Mouse (Mus musculus) MEL (cell line): ENCODE data around the gene Ankra2. TPM values are rescaled to one million over a fixed set of nuclear protein-coding genes. Genes with fewer than 3 reads are reported as not detected.

Experiments
- DNase-seq: peaks from one replicate; pipeline ENCODE4 v3.0.0; 2011; ENCODE audit warnings: low read depth, low spot score
- H3K27ac ChIP-seq: 2 replicates; pipeline ENCODE4 v1.5.1; 2012; ENCODE audit warnings: low read depth, mild to moderate bottlenecking, control low read depth, low read length, moderate library complexity; ENCODE audit not compliant: control insufficient read depth
- H3K27me3 ChIP-seq, 2 experiments: fragments of 150-350 bp in 1 of 2; sonication (generic) in 1 of 2; 2 replicates each; pipeline ENCODE4 v1.6.1; 2012; ENCODE audit warnings: low read length in 2 of 2, mild to moderate bottlenecking in 2 of 2, improper control_type of control experiment in 1 of 2, moderate library complexity in 1 of 2; ENCODE audit not compliant: insufficient read depth in 2 of 2, control insufficient read depth in 1 of 2
- H3K36me3 ChIP-seq, 2 experiments: 2 replicates each; pipeline ENCODE4 v1.6.1; 2012 to 2014; ENCODE audit warnings: low read length in 2 of 2, improper control_type of control experiment in 1 of 2, inconsistent platforms in 1 of 2, mild to moderate bottlenecking in 1 of 2; ENCODE audit not compliant: insufficient read depth in 2 of 2, control insufficient read depth in 1 of 2
- H3K4me1 ChIP-seq, 2 experiments: fragments of 150-350 bp in 1 of 2; sonication (generic) in 1 of 2; 2 replicates each; pipeline ENCODE4 v1.6.1; 2012; ENCODE audit warnings: low read length in 2 of 2, improper control_type of control experiment in 1 of 2, mild to moderate bottlenecking in 1 of 2; ENCODE audit not compliant: insufficient read depth in 2 of 2, control insufficient read depth in 1 of 2
- H3K4me3 ChIP-seq, 2 experiments: fragments of 150-350 bp in 1 of 2; sonication (generic) in 1 of 2; 2 replicates each; pipeline ENCODE4 v1.5.1; 2012; ENCODE audit warnings: low read depth in 2 of 2, low read length in 2 of 2, mild to moderate bottlenecking in 2 of 2, moderate library complexity in 2 of 2, control low read depth in 1 of 2, improper control_type of control experiment in 1 of 2; ENCODE audit not compliant: control insufficient read depth in 1 of 2, insufficient read depth in 1 of 2
- H3K79me2 ChIP-seq: 2 replicates; pipeline ENCODE4 v1.6.1; 2012; ENCODE audit warnings: mild to moderate bottlenecking, low read length, moderate library complexity; ENCODE audit not compliant: control insufficient read depth, poor library complexity, insufficient read depth
- H3K9ac ChIP-seq: 2 replicates; pipeline ENCODE4 v1.6.1; 2012; ENCODE audit warnings: low read depth, mild to moderate bottlenecking, control low read depth, low read length, moderate library complexity; ENCODE audit not compliant: control insufficient read depth, poor library complexity, severe bottlenecking
- H3K9me3 ChIP-seq: fragments of 150-350 bp; sonication (generic); replicated peaks from 2 replicates; pipeline ENCODE4 v1.6.1; 2012; ENCODE audit warnings: mild to moderate bottlenecking, low read length, improper control_type of control experiment, moderate library complexity; ENCODE audit not compliant: insufficient read depth
- CHD1 ChIP-seq: IDR thresholded peaks from 2 replicates; pipeline ENCODE4 v1.6.1; 2012; ENCODE audit warnings: low read depth, mild to moderate bottlenecking, inconsistent platforms, low read length, improper control_type of control experiment
- EP300 ChIP-seq, 2 experiments: IDR thresholded peaks; 2 replicates each; pipeline ENCODE4 v1.6.1; 2011; ENCODE audit warnings: improper control_type of control experiment in 2 of 2, low read length in 2 of 2, low read depth in 1 of 2, mild to moderate bottlenecking in 1 of 2
- GABPA ChIP-seq: IDR thresholded peaks from 2 replicates; pipeline ENCODE4 v1.6.1; 2012; ENCODE audit warnings: low read depth, mild to moderate bottlenecking, inconsistent platforms, low read length, improper control_type of control experiment, moderate library complexity
- NRF1 ChIP-seq: IDR thresholded peaks from 2 replicates; pipeline ENCODE4 v1.6.1; 2014; ENCODE audit warnings: low read depth, mild to moderate bottlenecking, inconsistent platforms, low read length, improper control_type of control experiment, moderate library complexity; ENCODE audit not compliant: poor library complexity, insufficient read depth, severe bottlenecking
- POLR2A ChIP-seq, 2 experiments: IDR thresholded peaks; 2 replicates each; pipeline ENCODE4 v1.6.1; 2011 to 2012; ENCODE audit warnings: low read length in 2 of 2, mild to moderate bottlenecking in 2 of 2, control low read depth in 1 of 2, improper control_type of control experiment in 1 of 2, low read depth in 1 of 2, moderate library complexity in 1 of 2; ENCODE audit not compliant: control insufficient read depth in 1 of 2, insufficient read depth in 1 of 2, poor library complexity in 1 of 2
- POLR2AphosphoS2 ChIP-seq: IDR thresholded peaks from 2 replicates; pipeline ENCODE4 v1.6.1; 2011; ENCODE audit warnings: low read length, improper control_type of control experiment
- RCOR1 ChIP-seq: IDR thresholded peaks from 2 replicates; pipeline ENCODE4 v1.6.1; 2012; ENCODE audit warnings: low read depth, mild to moderate bottlenecking, inconsistent platforms, low read length, improper control_type of control experiment
- SMC3 ChIP-seq: IDR thresholded peaks from 2 replicates; pipeline ENCODE4 v1.6.1; 2011; ENCODE audit warnings: low read depth, low read length, improper control_type of control experiment
- TCF12 ChIP-seq: IDR thresholded peaks from 2 replicates; pipeline ENCODE4 v1.6.1; 2014; ENCODE audit warnings: low read depth, mild to moderate bottlenecking, inconsistent platforms, low read length, improper control_type of control experiment, moderate library complexity
- USF1 ChIP-seq: IDR thresholded peaks from 2 replicates; pipeline ENCODE4 v1.6.1; 2014; ENCODE audit warnings: low read depth, mild to moderate bottlenecking, inconsistent platforms, low read length, improper control_type of control experiment, moderate library complexity
- polyA plus RNA-seq, 2 experiments: library from polyadenylated mRNA; stranded (reverse) in 1 of 2; unstranded in 1 of 2; fragments of >175 nt in 1 of 2; fragments of >200 nt in 1 of 2; gene quantifications; 2 replicates each; pipeline versions ENCODE4 v1.2.1 to v1.2.4; 2012; ENCODE audit warnings: low replicate concordance in 2 of 2, low read depth in 1 of 2; ENCODE audit not compliant: insufficient read length in 2 of 2, insufficient read depth in 1 of 2, missing spikeins in 1 of 2
- total RNA-seq: library from RNA; depleted of rRNA; stranded (reverse); fragments of 300-350 nt; gene quantifications from 2 replicates; pipeline ENCODE4 v1.2.3, GENCODE M21; 2012

The Ankra2 gene
- total and polyA plus RNA-seq, 3 experiments = 10.4 to 14.7 TPM; not detected in 1

GRCm38 (mm10) chr13:98308724-98309123, 45.9 kb downstream of the Ankra2 start:
- H3K4me3 ChIP-seq = no peak overlapping the region
- TF ChIP-seq USF1 = peak; percentile 51; the same call in 1 of the 2 replicates
- TF ChIP-seq POLR2AphosphoS2 = peak; percentile 16
- no peak; a peak in 1 of 4 replicates for TF ChIP-seq POLR2A (IDR thresholded peaks at IDR 0.05; ENCODE audit: control insufficient read depth in 1 of 2, insufficient read depth in 1 of 2, low read depth in 1 of 2, low read length in 2 of 2, poor library complexity in 1 of 2)
- no peaks in the 10 kb centered on the region for H3K9me3 ChIP-seq
- H3K4me1 ChIP-seq = peaks cover 5 to 8% of the 10 kb centered on the region in 2 experiments
- peaks cover 14% of the 10 kb centered on the region; the same call in 1 of the 2 replicates for H3K79me2 ChIP-seq
- H3K27me3 ChIP-seq = no peaks in the 10 kb centered on the region
- peak overlapping the region; percentile 39 for H3K27ac ChIP-seq
- H3K9ac ChIP-seq = no peak overlapping the region
- peaks cover 31 to 48% of the 10 kb centered on the region in 2 experiments for H3K36me3 ChIP-seq
- DNase-seq = peak; percentile 38

- Histone ChIP-seq H3K9ac (no peak overlapping the region), H3K27me3 (no peaks in the 10 kb centered on the region), H3K27ac (no peak overlapping the region), H3K36me3 (peaks cover 48 to 63% of the 10 kb centered on the region in 2 experiments), H3K9me3 (no peaks in the 10 kb centered on the region), H3K4me1 (peaks cover 12 to 18% of the 10 kb centered on the region in 2 experiments), H3K4me3 (no peak overlapping the region), H3K79me2 (peaks cover 37% of the 10 kb centered on the region)
- DNase-seq = no peak
- TF ChIP-seq CHD1 (no peak), TCF12 (no peak), NRF1 (no peak), SMC3 (no peak), EP300 (IDR thresholded peaks at IDR 0.05; ENCODE audit: low read depth in 1 of 2, low read length in 2 of 2) (no peak)
Observed at GRCm38 (mm10) chr13:98311597-98311996, 48.7 kb downstream of the Ankra2 start.

GRCm38 (mm10) chr13:98313631-98314030, 50.8 kb downstream of the Ankra2 start:
- peak overlapping the region; percentile 59 for H3K9ac ChIP-seq
- H3K27ac ChIP-seq = no peak overlapping the region; the same call in 1 of the 2 replicates
- peak; percentile 62 for DNase-seq
- H3K27me3 ChIP-seq = no peaks in the 10 kb centered on the region
- H3K9me3 ChIP-seq = no peaks in the 10 kb centered on the region
- TF ChIP-seq RCOR1 = 0 out of 2 replicates have a peak, but pooled peaks have one; percentile 20
- TF ChIP-seq GABPA = no peak
- peak overlapping the region in 1 of 2 experiments; percentile 90; a peak in 1 of 4 replicates for H3K4me3 ChIP-seq
- peaks cover 9 to 20% of the 10 kb centered on the region in 2 experiments for H3K4me1 ChIP-seq
- peaks cover 47% of the 10 kb centered on the region for H3K79me2 ChIP-seq
- peaks cover 48 to 60% of the 10 kb centered on the region in 2 experiments for H3K36me3 ChIP-seq
